Comparison of ENCODE assay signal across 1 mouse cellular context in the genomic region with DNA sequence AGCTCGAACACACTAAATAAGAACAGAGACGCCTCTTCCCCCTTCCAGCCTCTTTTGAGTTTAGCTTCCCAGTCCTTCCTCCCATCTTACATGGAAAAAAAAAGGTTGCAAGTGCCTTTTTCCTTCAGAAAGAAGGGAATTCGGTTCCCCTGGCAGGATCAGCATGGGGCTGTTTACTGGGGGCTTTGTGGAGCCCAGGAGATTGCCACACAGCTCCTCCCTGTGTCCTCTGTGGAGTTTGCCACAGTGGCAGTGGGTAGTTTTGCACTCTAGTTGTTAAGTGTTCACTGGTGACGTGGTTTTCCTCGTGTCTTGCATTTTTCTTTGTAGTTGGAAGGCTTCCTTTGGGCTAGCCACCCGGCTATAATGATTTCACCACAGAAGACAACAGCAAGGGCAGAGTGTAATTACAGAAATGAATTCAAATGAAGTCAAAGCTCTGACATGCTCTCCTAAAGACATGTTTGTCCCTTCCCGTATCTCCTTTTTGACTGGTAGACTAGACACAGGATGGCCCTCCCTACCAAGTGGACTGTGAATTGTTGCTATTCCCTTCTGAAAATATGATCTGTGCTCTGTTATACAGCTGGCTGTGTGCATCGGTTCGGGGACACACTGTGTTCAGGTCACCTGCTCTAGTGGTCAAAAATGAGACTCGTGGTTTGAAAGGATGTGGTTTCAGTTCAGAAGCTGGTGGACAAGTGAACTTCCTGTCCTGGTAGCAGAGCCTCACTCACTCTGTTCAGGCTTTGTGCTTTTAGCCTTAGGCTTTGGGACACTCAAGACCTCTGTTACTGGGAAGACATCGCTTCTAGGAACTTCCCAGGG.
TF ChIP-seq lines count a peak whose summit lies in the region.

No protein-coding gene starts in this region.

TF ChIP-seq in CH12.LX, 34 proteins besides CTCF, POLR2A, EP300 and RAD21 (continued from another document):
- no peak; the same call in 1 of the 2 replicates for TF ChIP-seq MXI1 (IDR thresholded peaks at IDR 0.05; ENCODE audit: low read depth, low read length)
- TF ChIP-seq ZMIZ1 (IDR thresholded peaks at IDR 0.05; ENCODE audit: low read depth, low read length): no peak
- TF ChIP-seq ELF1 (IDR thresholded peaks at IDR 0.05; ENCODE audit: low read depth, low read length): no peak
- no peak for TF ChIP-seq CHD1 (IDR thresholded peaks at IDR 0.05; ENCODE audit: low read depth, low read length)
- peak; percentile 84 for TF ChIP-seq ETS1 (conservative IDR thresholded peaks at IDR 0.05; ENCODE audit: low read depth, low read length)
- TF ChIP-seq TBP (conservative IDR thresholded peaks at IDR 0.05; ENCODE audit: low read depth, low read length): no peak
- TF ChIP-seq SMC3 (IDR thresholded peaks at IDR 0.05; ENCODE audit: low read depth, low read length): no peak
- TF ChIP-seq PAX5 (IDR thresholded peaks at IDR 0.05; ENCODE audit: low read length): no peak
- TF ChIP-seq GABPA (IDR thresholded peaks at IDR 0.05; ENCODE audit: insufficient replicate concordance, low read depth, low read length): no peak
- 0 out of 2 replicates have a peak, but pooled peaks have one; percentile 53 for TF ChIP-seq MYC (IDR thresholded peaks at IDR 0.05; ENCODE audit: low read depth, low read length)
- no peak for TF ChIP-seq ZKSCAN1 (IDR thresholded peaks at IDR 0.05; ENCODE audit: borderline replicate concordance, low read depth, low read length)
- peak; percentile 70; the same call in 1 of the 2 replicates for TF ChIP-seq MAFK (IDR thresholded peaks at IDR 0.05; ENCODE audit: insufficient replicate concordance, low read length)
- peak; percentile 53; the same call in 1 of the 2 replicates for TF ChIP-seq MEF2A (IDR thresholded peaks at IDR 0.05; ENCODE audit: borderline replicate concordance, low read depth, low read length)
TF ChIP-seq in CH12.LX: peak in this region for 11.
